Mouse (Mus musculus): ENCODE measurements at regions not wholly inside any gene's neighbourhood (a gene's known extent, or its start where the extent isn't known, plus 50 kb on each side); places are given as distances from the start of the nearest gene placed in this dataset.

GRCm38 (mm10) chr19:27489053-27489452 lies 59.4 kb upstream of the Pum3 start:
- Histone ChIP-seq H3K36me3 (replicated peaks) (no peaks in the 10 kb centered on the region), H3K9me3 (no peaks in the 10 kb centered on the region), H3K4me3 (no peak overlapping the region), H3K4me1 (no peaks in the 10 kb centered on the region), H3K27ac (replicated peaks) (no peak overlapping the region), H3K27me3 (replicated peaks; ENCODE audit: low read depth, poor library complexity, severe bottlenecking) (no peaks in the 10 kb centered on the region)
- DNase-seq (ENCODE audit: low spot score), result no peak
- WGBS, result 85% methylated on average over 4 of the region's 4 CpGs
